Mouse (Mus musculus): ENCODE measurements at regions not wholly inside any gene's neighbourhood (a gene's known extent, or its start where the extent isn't known, plus 50 kb on each side); places are given as distances from the start of the nearest gene placed in this dataset.

GRCm38 (mm10) chr17:62286086-62287080, 594.7 kb downstream of the Efna5 start:
- no peaks in the 10 kb centered on the region for H3K27me3 ChIP-seq (ENCODE audit: control insufficient read depth, insufficient read depth, low read length)
- DNase-seq = no peak
- no peak overlapping the region for H3K4me3 ChIP-seq (ENCODE audit: control insufficient read depth, insufficient read depth, low read length)
- TF ChIP-seq CTCF (IDR thresholded peaks at IDR 0.05; ENCODE audit: borderline replicate concordance, control insufficient read depth, extremely low read depth, insufficient read depth, low read length, poor library complexity) = no peak
- no peak for TF ChIP-seq POLR2A (IDR thresholded peaks at IDR 0.05; ENCODE audit: control insufficient read depth, extremely low read depth, insufficient read depth, low read length, poor library complexity)
- no peaks in the 10 kb centered on the region for H3K36me3 ChIP-seq (ENCODE audit: control insufficient read depth, insufficient read depth, low read length)
- 93% methylated on average over 12 of the region's 12 CpGs for WGBS
- H3K27ac ChIP-seq (ENCODE audit: control insufficient read depth, insufficient read depth, low read length) = no peak overlapping the region
- no peaks in the 10 kb centered on the region for H3K4me1 ChIP-seq (replicated peaks; ENCODE audit: control insufficient read depth, insufficient read depth, low read length)

GRCm38 (mm10) chr17:62280201-62280600, 600.9 kb downstream of the Efna5 start:
- DNase-seq = no peak
- 90% methylated on average over 3 of the region's 3 CpGs for WGBS
- Histone ChIP-seq H3K27me3 (ENCODE audit: control insufficient read depth, insufficient read depth, low read length) (no peaks in the 10 kb centered on the region), H3K4me1 (replicated peaks; ENCODE audit: control insufficient read depth, insufficient read depth, low read length) (no peaks in the 10 kb centered on the region), H3K36me3 (ENCODE audit: control insufficient read depth, insufficient read depth, low read length) (no peaks in the 10 kb centered on the region), H3K4me3 (ENCODE audit: control insufficient read depth, insufficient read depth, low read length) (no peak overlapping the region), H3K27ac (ENCODE audit: control insufficient read depth, insufficient read depth, low read length) (no peak overlapping the region)
- TF ChIP-seq POLR2A (IDR thresholded peaks at IDR 0.05; ENCODE audit: control insufficient read depth, extremely low read depth, insufficient read depth, low read length, poor library complexity) (no peak), CTCF (IDR thresholded peaks at IDR 0.05; ENCODE audit: borderline replicate concordance, control insufficient read depth, extremely low read depth, insufficient read depth, low read length, poor library complexity) (no peak)

- no peak for DNase-seq
- no peak for TF ChIP-seq POLR2A (IDR thresholded peaks at IDR 0.05; ENCODE audit: control insufficient read depth, extremely low read depth, insufficient read depth, low read length, poor library complexity)
- no peak for TF ChIP-seq CTCF (IDR thresholded peaks at IDR 0.05; ENCODE audit: borderline replicate concordance, control insufficient read depth, extremely low read depth, insufficient read depth, low read length, poor library complexity)
- no peaks in the 10 kb centered on the region for H3K36me3 ChIP-seq (ENCODE audit: control insufficient read depth, insufficient read depth, low read length)
- H3K27ac ChIP-seq (ENCODE audit: control insufficient read depth, insufficient read depth, low read length) = no peak overlapping the region
- 93% methylated on average over 7 of the region's 7 CpGs for WGBS
- no peaks in the 10 kb centered on the region for H3K4me1 ChIP-seq (replicated peaks; ENCODE audit: control insufficient read depth, insufficient read depth, low read length)
- H3K27me3 ChIP-seq (ENCODE audit: control insufficient read depth, insufficient read depth, low read length) = no peaks in the 10 kb centered on the region
- no peak overlapping the region for H3K4me3 ChIP-seq (ENCODE audit: control insufficient read depth, insufficient read depth, low read length)
Measured at GRCm38 (mm10) chr17:62271399-62271798, 609.7 kb downstream of the Efna5 start.

DNA sequence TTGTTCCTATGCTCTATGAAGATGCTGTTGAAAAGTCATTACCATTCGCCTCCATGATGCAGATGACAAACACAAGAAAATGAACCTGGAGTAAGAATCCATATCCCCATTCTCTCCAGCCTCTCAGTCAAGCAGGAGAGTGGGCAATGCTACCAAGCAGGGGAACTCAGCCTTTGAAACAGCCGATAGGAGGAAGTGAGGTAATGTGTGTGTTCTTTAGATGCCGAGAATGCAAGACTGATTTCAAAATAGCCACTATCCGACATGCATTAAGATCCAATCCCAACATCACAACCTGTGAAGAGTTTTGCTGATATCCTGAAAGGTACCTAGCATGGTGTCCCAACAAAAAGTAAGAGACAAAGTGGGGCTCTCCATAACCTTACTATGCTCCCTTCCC, 611.8 kb downstream of the Efna5 start:
- no peaks in the 10 kb centered on the region for H3K27me3 ChIP-seq (ENCODE audit: control insufficient read depth, insufficient read depth, low read length)
- no peak for DNase-seq
- WGBS = 89% methylated on average over 4 of the region's 4 CpGs

DNA sequence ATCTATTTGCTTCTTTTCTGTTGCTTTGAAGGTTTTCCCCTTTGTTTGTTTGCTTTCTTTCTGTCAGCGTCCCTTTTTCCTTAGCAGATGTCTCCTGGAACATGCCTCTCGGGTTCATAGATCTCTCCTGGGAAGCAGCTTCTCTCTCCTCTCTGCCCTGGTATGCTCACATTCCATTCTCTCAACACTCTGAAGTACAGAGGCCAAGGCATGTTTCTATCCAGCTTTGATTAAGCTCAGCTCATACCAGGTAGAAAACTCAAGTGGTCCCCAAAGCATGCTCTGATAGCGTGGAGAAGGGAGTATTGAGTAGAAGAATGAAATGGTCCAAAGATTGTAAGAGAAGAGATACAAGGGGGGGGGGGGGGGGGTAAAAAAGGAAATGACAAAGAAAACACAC, 627.7 kb downstream of the Efna5 start:
- Histone ChIP-seq H3K27ac (ENCODE audit: control insufficient read depth, insufficient read depth, low read length) (no peak overlapping the region), H3K4me1 (replicated peaks; ENCODE audit: control insufficient read depth, insufficient read depth, low read length) (no peaks in the 10 kb centered on the region), H3K4me3 (ENCODE audit: control insufficient read depth, insufficient read depth, low read length) (no peak overlapping the region), H3K27me3 (ENCODE audit: control insufficient read depth, insufficient read depth, low read length) (no peaks in the 10 kb centered on the region), H3K36me3 (ENCODE audit: control insufficient read depth, insufficient read depth, low read length) (no peaks in the 10 kb centered on the region)
- no peak for DNase-seq
- no peak for TF ChIP-seq POLR2A (IDR thresholded peaks at IDR 0.05; ENCODE audit: control insufficient read depth, extremely low read depth, insufficient read depth, low read length, poor library complexity)
- TF ChIP-seq CTCF (IDR thresholded peaks at IDR 0.05; ENCODE audit: borderline replicate concordance, control insufficient read depth, extremely low read depth, insufficient read depth, low read length, poor library complexity) = no peak
- WGBS = 84% methylated on average over 3 of the region's 3 CpGs

More for the DNA sequence above, 611.8 kb downstream of the Efna5 start:
- Histone ChIP-seq H3K4me1 (replicated peaks; ENCODE audit: control insufficient read depth, insufficient read depth, low read length) (no peaks in the 10 kb centered on the region), H3K36me3 (ENCODE audit: control insufficient read depth, insufficient read depth, low read length) (no peaks in the 10 kb centered on the region), H3K4me3 (ENCODE audit: control insufficient read depth, insufficient read depth, low read length) (no peak overlapping the region), H3K27ac (ENCODE audit: control insufficient read depth, insufficient read depth, low read length) (no peak overlapping the region)
- no peak for TF ChIP-seq POLR2A (IDR thresholded peaks at IDR 0.05; ENCODE audit: control insufficient read depth, extremely low read depth, insufficient read depth, low read length, poor library complexity)
- no peak for TF ChIP-seq CTCF (IDR thresholded peaks at IDR 0.05; ENCODE audit: borderline replicate concordance, control insufficient read depth, extremely low read depth, insufficient read depth, low read length, poor library complexity)

- no peaks in the 10 kb centered on the region for H3K27me3 ChIP-seq (ENCODE audit: control insufficient read depth, insufficient read depth, low read length)
- 0 out of 2 replicates have a peak, but pooled peaks cover 2% of the 10 kb centered on the region for H3K4me1 ChIP-seq (replicated peaks; ENCODE audit: control insufficient read depth, insufficient read depth, low read length)
- no peak overlapping the region for H3K27ac ChIP-seq (ENCODE audit: control insufficient read depth, insufficient read depth, low read length)
- WGBS = 88% methylated on average over 3 of the region's 3 CpGs
- no peak for DNase-seq
- no peak for TF ChIP-seq CTCF (IDR thresholded peaks at IDR 0.05; ENCODE audit: borderline replicate concordance, control insufficient read depth, extremely low read depth, insufficient read depth, low read length, poor library complexity)
- TF ChIP-seq POLR2A (IDR thresholded peaks at IDR 0.05; ENCODE audit: control insufficient read depth, extremely low read depth, insufficient read depth, low read length, poor library complexity) = no peak
- H3K36me3 ChIP-seq (ENCODE audit: control insufficient read depth, insufficient read depth, low read length) = no peaks in the 10 kb centered on the region
- no peak overlapping the region for H3K4me3 ChIP-seq (ENCODE audit: control insufficient read depth, insufficient read depth, low read length)
Measured at GRCm38 (mm10) chr17:62248011-62248410, 633.1 kb downstream of the Efna5 start.
